7 mouse cellular contexts compared by ENCODE assay signal in the genomic region with DNA sequence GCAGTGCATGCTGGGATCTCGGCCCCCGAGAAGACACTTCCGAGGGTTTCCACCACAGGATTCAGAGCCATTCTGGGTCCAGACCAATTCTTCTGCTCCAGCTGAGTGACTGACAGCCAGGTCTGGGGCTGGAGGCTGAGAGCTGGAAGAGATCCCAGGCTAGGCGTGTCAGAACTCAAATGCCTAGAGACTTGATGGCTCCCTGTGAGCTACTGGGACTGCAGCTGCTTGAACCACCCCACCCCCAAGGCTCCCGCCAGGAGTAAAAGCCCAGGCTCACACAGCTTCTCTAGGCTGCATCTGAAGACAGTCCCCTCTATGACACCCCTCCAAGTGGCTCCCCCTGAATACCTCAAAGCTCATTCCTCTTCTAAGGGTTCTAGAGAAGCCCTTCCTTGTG. TPM values are rescaled to one million over a fixed set of nuclear protein-coding genes. Genes with fewer than 3 reads are reported as not detected.
A peak's percentile ranks its signal among the peaks of the same experiment; 100 is the strongest.
DNase-seq lines count a peak whose midpoint lies in the region.

No protein-coding gene starts in this region.

- peak; percentile 65 for DNase-seq in urinary bladder, postnatal 14 days (ENCODE audit: low spot score)
- DNase-seq in urinary bladder, postnatal 25 days (ENCODE audit: low spot score), result no peak
- DNase-seq in gastrocnemius, adult 18-20 months (ENCODE audit: low spot score), result peak; percentile 88
- peak; percentile 61 for DNase-seq in kidney, adult 11 months
- peak; percentile 46 to 88 for DNase-seq in left cerebral cortex, postnatal 25 days (ENCODE audit: low spot score in 2 of 2)
- peak; percentile 44 for DNase-seq in right cerebral cortex, postnatal 25 days
- DNase-seq in thymus, postnatal 4 days, result no peak

- intact Hi-C loops in left cerebral cortex, postnatal 25 days (cut with DNase I), result loop anchor here (5.0 kb wide), 1 partner anchor 111 kb away; no protein-coding TSS in a partner anchor

RNA-seq across cellular contexts. Expression of a gene that starts 42.0 kb away (rescaled TPM):
- total RNA-seq in gastrocnemius, adult 18-20 months (2021), result under 1 TPM; 0.02 to 0.05 TPM
- total RNA-seq in left cerebral cortex, postnatal 25 days (2021), result under 1 TPM; 0.28 to 0.32 TPM

RNA-seq across cellular contexts. Expression of a gene that starts 44.6 kb away (rescaled TPM):
- total RNA-seq in gastrocnemius, adult 18-20 months (2021), result 100 to 1,000 TPM; 141 to 200 TPM
- total RNA-seq in left cerebral cortex, postnatal 25 days (2021), result 100 to 1,000 TPM; 275 to 297 TPM

Comparison
In these comparisons a context has a peak if more than half of its experiments do, and no peak if none do; other contexts are left out.
1. DNase-seq: peak in urinary bladder, postnatal 14 days (single experiment), gastrocnemius, adult 18-20 months (single experiment), kidney, adult 11 months (single experiment), left cerebral cortex, postnatal 25 days (2 of 2) and right cerebral cortex, postnatal 25 days (single experiment); none in urinary bladder, postnatal 25 days (single experiment) and thymus, postnatal 4 days (single experiment).